Mouse (Mus musculus) myocyte (in vitro differentiated cells): Measurements from ENCODE around the gene Ly6g6f. TPM values are rescaled to one million over a fixed set of nuclear protein-coding genes. Genes with fewer than 3 reads are reported as not detected.
"Not testable (repeated sequence)": the region's sequence is repeated elsewhere in the genome, so short reads cannot be mapped to it uniquely, and the experiment has no call there.

Experiments
- H3K27me3 ChIP-seq: one replicate; pipeline ENCODE4 v1.6.1; 2011; ENCODE audit not compliant: control insufficient read depth, insufficient read depth, insufficient read length
- H3K36me3 ChIP-seq: one replicate; pipeline ENCODE4 v1.6.1; 2011; ENCODE audit not compliant: control insufficient read depth, insufficient read depth
- H3K4me2 ChIP-seq: one replicate; pipeline ENCODE4 v1.6.1; 2011; ENCODE audit warnings: low read depth, control low read depth
- H3K4me3 ChIP-seq: one replicate; pipeline ENCODE4 v1.5.1; 2011; ENCODE audit warnings: mild to moderate bottlenecking, control low read depth, moderate library complexity
- H3K79me2 ChIP-seq: one replicate; pipeline ENCODE4 v1.6.1; 2011; ENCODE audit not compliant: control insufficient read depth, insufficient read depth
- H3ac ChIP-seq: one replicate; pipeline ENCODE4 v1.6.1; 2011; ENCODE audit not compliant: control insufficient read depth, insufficient read length
- CEBPB ChIP-seq: IDR thresholded peaks from 2 replicates; pipeline ENCODE4 v1.6.1; 2011; ENCODE audit warnings: mild to moderate bottlenecking, moderate library complexity; ENCODE audit not compliant: poor library complexity, insufficient read depth, severe bottlenecking
- E2F4 ChIP-seq: IDR thresholded peaks from one replicate; pipeline ENCODE4 v1.6.1; 2011; ENCODE audit warnings: mild to moderate bottlenecking, control low read depth, moderate library complexity; ENCODE audit not compliant: insufficient read depth
- MAX ChIP-seq: IDR thresholded peaks from one replicate; pipeline ENCODE4 v1.6.1; 2011; ENCODE audit warnings: low read depth, mild to moderate bottlenecking, control low read depth
- MYOD1 ChIP-seq, 3 experiments: IDR thresholded peaks; one replicate each; pipeline ENCODE4 v1.6.1; 2011; ENCODE audit warnings: control low read depth in 2 of 3, low read depth in 2 of 3, mild to moderate bottlenecking in 2 of 3, moderate library complexity in 1 of 3; ENCODE audit not compliant: insufficient read length in 2 of 3, control insufficient read depth in 1 of 3
- MYOG ChIP-seq, 3 experiments: IDR thresholded peaks; one replicate each; pipeline ENCODE4 v1.6.1; 2011; ENCODE audit warnings: control low read depth in 2 of 3, low read depth in 2 of 3, mild to moderate bottlenecking in 2 of 3; ENCODE audit not compliant: insufficient read length in 2 of 3, control insufficient read depth in 1 of 3, insufficient read depth in 1 of 3
- POLR2A ChIP-seq: IDR thresholded peaks from one replicate; pipeline ENCODE4 v1.6.1; 2011; ENCODE audit warnings: low read depth, mild to moderate bottlenecking, control low read depth, moderate library complexity; ENCODE audit not compliant: insufficient read length
- POLR2AphosphoS2 ChIP-seq: IDR thresholded peaks from one replicate; pipeline ENCODE4 v1.6.1; 2011; ENCODE audit warnings: low read depth, control low read depth; ENCODE audit not compliant: insufficient read length
- REST ChIP-seq: IDR thresholded peaks from one replicate; pipeline ENCODE4 v1.6.1; 2011; ENCODE audit warnings: mild to moderate bottlenecking, control low read depth, moderate library complexity; ENCODE audit not compliant: insufficient read depth, insufficient read length
- SRF ChIP-seq: IDR thresholded peaks from one replicate; pipeline ENCODE4 v1.6.1; 2011; ENCODE audit warnings: low read depth; ENCODE audit not compliant: control insufficient read depth, insufficient read length
- TCF12 ChIP-seq: IDR thresholded peaks from one replicate; pipeline ENCODE4 v1.6.1; 2011; ENCODE audit warnings: mild to moderate bottlenecking, control low read depth; ENCODE audit not compliant: poor library complexity, insufficient read depth, severe bottlenecking
- TCF3 ChIP-seq: IDR thresholded peaks from one replicate; pipeline ENCODE4 v1.6.1; 2011; ENCODE audit warnings: low read depth, control low read depth; ENCODE audit not compliant: insufficient read length
- USF1 ChIP-seq: IDR thresholded peaks from one replicate; pipeline ENCODE4 v1.6.1; 2011; ENCODE audit warnings: low read depth, mild to moderate bottlenecking, control low read depth, moderate library complexity
- polyA plus RNA-seq: library from polyadenylated mRNA; unstranded; fragments of >200 nt; fragmentation: generic; extraction: Trizol; gene quantifications from one replicate; pipeline ENCODE4 v1.2.1, GENCODE M21; 2012; ENCODE audit warnings: missing spikeins

Ly6g6f gene
- polyA plus RNA-seq, 1 experiment: not detected

DNA sequence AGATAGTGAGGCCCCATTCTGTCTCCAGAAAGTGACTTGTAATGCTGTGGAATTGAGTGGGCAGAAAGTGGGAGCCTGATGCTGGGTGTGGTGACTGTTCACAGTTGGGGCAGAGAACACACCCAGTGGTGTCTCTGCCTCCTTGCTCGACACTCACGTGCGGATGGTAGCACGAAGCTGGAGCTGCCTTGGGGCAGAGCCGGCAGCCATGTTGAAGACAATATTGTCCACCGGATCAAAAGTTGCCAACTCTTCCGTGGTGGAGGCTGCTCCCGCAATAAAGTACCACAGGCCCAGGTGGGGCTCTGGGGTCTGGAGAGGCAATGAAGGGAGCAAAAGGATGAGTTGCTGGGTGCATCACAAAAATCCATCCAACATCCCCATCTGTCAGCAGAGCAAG is 45.6 kb upstream of the Ly6g6f start:
- Histone ChIP-seq H3K36me3 (no peaks in the 10 kb centered on the region), H3K4me2 (no peak overlapping the region), H3ac (no peak overlapping the region), H3K79me2 (peaks cover 31% of the 10 kb centered on the region), H3K4me3 (no peak overlapping the region), H3K27me3 (no peaks in the 10 kb centered on the region)
- TF ChIP-seq REST (no peak), POLR2AphosphoS2 (peak; percentile 40)

DNA sequence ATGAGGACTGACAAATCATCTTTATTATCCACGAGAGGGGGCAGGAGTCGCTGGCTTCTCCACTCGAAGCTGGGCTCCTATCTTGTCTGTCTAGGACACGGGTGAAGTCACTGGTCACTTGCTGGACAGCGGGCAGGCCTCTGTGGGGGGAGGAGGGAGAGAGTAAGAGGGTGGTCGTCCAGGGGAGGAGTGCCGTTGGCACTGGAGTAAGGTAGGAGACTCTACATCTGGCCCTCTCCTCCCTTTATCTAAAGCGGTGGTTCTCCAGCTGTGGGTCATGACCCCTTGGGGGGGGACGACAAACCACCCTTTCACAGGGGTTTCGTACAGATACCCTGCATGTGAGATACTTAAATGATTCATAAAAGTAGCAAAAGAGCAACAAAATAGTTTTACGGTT is 43.6 kb upstream of the Ly6g6f start:
- H3K27me3 ChIP-seq: no peaks in the 10 kb centered on the region
- no peak for TF ChIP-seq SRF
- no peak for TF ChIP-seq TCF12
- TF ChIP-seq TCF3: no peak
- no peak for TF ChIP-seq CEBPB
- TF ChIP-seq POLR2A: no peak
- TF ChIP-seq REST: no peak
- TF ChIP-seq MYOD1 (IDR thresholded peaks at IDR 0.05; ENCODE audit: control insufficient read depth in 1 of 3, insufficient read length in 2 of 3, low read depth in 2 of 3): no peak
- TF ChIP-seq MAX: no peak
- TF ChIP-seq E2F4: no peak
- TF ChIP-seq MYOG (IDR thresholded peaks at IDR 0.05; ENCODE audit: control insufficient read depth in 1 of 3, insufficient read depth in 1 of 3, insufficient read length in 2 of 3, low read depth in 2 of 3): no peak
- no peak for TF ChIP-seq POLR2AphosphoS2
- no peak for TF ChIP-seq USF1
- peaks cover 23% of the 10 kb centered on the region for H3K79me2 ChIP-seq
- no peak overlapping the region for H3K4me3 ChIP-seq
- no peak overlapping the region for H3ac ChIP-seq
- H3K36me3 ChIP-seq: no peaks in the 10 kb centered on the region
- no peak overlapping the region for H3K4me2 ChIP-seq

DNA sequence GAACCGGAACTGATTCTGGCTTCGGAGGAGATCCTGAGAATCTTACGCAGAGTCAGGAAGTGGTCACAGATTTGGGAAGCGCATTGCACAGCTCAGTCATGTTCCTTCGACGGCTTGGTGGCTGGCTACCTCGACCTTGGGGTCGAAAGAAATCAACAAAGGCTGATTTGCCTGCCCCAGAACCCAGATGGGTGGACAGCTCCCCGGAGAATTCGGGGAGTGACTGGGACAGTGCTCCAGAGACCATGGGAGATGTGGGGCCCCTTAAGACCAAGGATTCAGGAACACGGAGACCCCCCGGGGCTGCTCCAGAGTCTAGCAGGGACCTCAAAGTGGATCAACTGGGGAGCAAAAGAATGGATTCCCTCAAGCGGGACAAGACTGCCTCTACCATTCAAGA is 41.6 kb upstream of the Ly6g6f start:
- TF ChIP-seq TCF12: no peak
- Histone ChIP-seq H3K27me3 (no peaks in the 10 kb centered on the region), H3K36me3 (no peaks in the 10 kb centered on the region), H3ac (peak overlapping the region; percentile 27), H3K79me2 (peaks cover 32% of the 10 kb centered on the region), H3K4me2 (peak overlapping the region; percentile 86), H3K4me3 (peak overlapping the region; percentile 90)

DNA sequence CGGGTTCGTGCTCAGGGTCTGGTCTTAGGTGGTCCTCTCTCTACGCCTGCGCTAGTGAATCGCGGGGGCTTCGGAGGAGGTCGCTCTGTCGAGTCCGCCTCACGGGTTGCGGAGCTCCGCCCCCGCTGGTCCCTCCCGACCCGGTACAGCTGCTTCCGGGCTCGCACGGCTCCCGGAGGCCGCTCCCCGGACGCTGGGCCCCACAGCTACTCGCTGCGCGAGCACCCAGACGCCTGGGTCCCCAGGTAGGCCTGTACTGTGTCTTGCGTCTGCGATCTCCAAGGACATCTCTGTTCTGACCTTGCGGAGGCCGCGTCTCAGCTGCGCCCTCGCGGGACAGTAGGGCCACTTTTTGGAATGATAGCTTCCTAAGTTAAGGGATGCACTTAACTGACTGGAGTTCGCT is 40.8 kb upstream of the Ly6g6f start, which contains the start of gene D17H6S53E:
D17H6S53E (plus strand) TSS at position 168 of the 406 bp plus-strand sequence.
- Histone ChIP-seq H3K36me3 (no peaks in the 10 kb centered on the region), H3K4me3 (peak within 1 kb of the TSS; percentile 90), H3K27me3 (no peaks in the 10 kb centered on the region), H3ac (peak within 1 kb of the TSS; percentile 27), H3K4me2 (peak within 1 kb of the TSS; percentile 86), H3K79me2 (peaks cover 36% of the 10 kb centered on the region)
- no peak for TF ChIP-seq REST
- TF ChIP-seq TCF3: no peak
- TF ChIP-seq TCF12: no peak
- TF ChIP-seq MAX: no peak
- peak in 2 of 3 experiments; percentile 54 to 68 for TF ChIP-seq MYOG (IDR thresholded peaks at IDR 0.05; ENCODE audit: control insufficient read depth in 1 of 3, insufficient read depth in 1 of 3, insufficient read length in 2 of 3, low read depth in 2 of 3)
- peak; percentile 86 for TF ChIP-seq POLR2A
- TF ChIP-seq POLR2AphosphoS2: peak; percentile 77
- TF ChIP-seq SRF: peak; percentile 15
- no peak for TF ChIP-seq CEBPB
- TF ChIP-seq MYOD1 (IDR thresholded peaks at IDR 0.05; ENCODE audit: control insufficient read depth in 1 of 3, insufficient read length in 2 of 3, low read depth in 2 of 3): peak in 2 of 3 experiments; percentile 34 to 68

DNA sequence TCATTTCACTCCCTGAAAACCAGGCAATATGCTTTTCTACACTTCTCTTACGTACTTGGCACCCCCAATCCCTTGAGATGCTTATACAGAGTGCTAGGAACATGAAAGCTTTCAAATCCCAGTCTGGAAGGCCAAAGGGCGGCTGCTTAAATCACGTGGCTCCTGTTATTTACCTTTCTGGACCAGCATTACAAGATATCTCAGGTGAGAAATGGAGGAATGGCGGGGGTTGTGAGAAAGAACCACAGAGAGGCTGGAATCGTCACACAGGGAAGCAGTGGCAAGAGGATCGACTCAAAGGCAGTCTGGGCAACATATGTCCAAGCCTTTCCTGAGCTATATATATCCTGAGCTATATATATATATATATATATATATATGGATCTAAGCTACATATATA is 40.2 kb upstream of the Ly6g6f start:
- Histone ChIP-seq H3K36me3 (no peaks in the 10 kb centered on the region), H3K27me3 (no peaks in the 10 kb centered on the region)
- TF ChIP-seq POLR2A (no peak), POLR2AphosphoS2 (no peak), TCF3 (no peak), E2F4 (no peak), USF1 (peak; percentile 24)

DNA sequence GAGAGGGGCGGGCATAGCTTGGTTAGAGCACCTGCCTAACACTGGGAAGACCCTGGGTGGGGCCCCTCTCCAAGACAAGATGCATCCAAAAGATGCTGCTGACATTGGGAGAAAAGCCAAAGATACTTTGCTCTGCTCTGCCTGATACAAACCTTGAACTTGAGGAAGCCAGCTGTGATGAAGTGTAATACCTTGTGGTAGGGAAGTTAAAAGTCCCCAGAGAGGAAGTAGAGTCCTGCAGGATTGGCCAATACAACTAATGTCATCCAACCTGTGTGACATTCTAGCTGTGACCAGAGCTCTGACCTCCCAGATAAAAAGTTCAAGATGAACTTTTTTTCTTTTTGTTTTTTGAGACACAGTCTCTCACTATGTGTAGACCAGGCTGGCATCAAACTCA is 39.7 kb upstream of the Ly6g6f start:
- Histone ChIP-seq H3K4me3 (no peak overlapping the region), H3K79me2 (peaks cover 45% of the 10 kb centered on the region), H3ac (no peak overlapping the region), H3K36me3 (no peaks in the 10 kb centered on the region), H3K27me3 (no peaks in the 10 kb centered on the region), H3K4me2 (peak overlapping the region; percentile 78)
- TF ChIP-seq POLR2AphosphoS2 (no peak), MYOG (IDR thresholded peaks at IDR 0.05; ENCODE audit: control insufficient read depth in 1 of 3, insufficient read depth in 1 of 3, insufficient read length in 2 of 3, low read depth in 2 of 3) (no peak), MAX (no peak), E2F4 (no peak), TCF3 (no peak), CEBPB (no peak), REST (no peak), POLR2A (no peak), MYOD1 (IDR thresholded peaks at IDR 0.05; ENCODE audit: control insufficient read depth in 1 of 3, insufficient read length in 2 of 3, low read depth in 2 of 3) (no peak), SRF (no peak), USF1 (no peak), TCF12 (no peak)

More for the DNA sequence above, 40.2 kb upstream of the Ly6g6f start:
- H3K79me2 ChIP-seq: peaks cover 40% of the 10 kb centered on the region
- peak overlapping the region; percentile 90 for H3K4me3 ChIP-seq
- peak overlapping the region; percentile 27 for H3ac ChIP-seq
- peak overlapping the region; percentile 86 for H3K4me2 ChIP-seq

DNA sequence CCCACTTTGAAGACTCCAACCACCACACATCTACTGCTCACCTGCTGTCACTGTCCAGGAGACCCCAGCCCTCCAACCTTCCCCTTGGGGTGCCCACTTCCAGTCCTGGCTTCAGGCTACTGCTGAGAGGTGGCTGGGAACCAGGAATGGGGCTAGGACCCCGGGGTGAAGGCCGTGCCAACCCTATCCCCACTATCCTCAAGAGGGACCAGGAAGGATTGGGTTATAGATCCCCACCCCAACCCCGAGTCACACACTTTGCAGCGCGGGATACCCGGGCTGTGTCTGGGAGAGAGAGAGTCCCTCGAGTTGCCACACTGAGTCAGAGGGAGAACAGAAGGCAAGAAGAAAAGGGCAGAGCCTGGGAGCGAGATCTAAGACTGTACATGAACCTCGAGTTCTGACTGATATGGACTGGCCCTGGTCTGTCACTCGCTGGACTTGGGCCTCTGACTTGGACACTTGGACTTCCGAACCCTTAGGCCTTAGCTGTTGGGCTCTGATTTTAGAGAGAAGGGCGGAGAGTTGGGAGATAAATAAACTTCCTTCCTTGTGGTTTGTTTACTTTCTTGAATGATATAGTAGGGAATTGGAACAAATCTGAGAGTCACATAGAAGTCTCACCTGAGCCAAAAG is 39.0 kb upstream of the Ly6g6f start:
- not testable (repeated sequence) for H3K36me3 ChIP-seq, H3K4me3 ChIP-seq, H3K27me3 ChIP-seq, H3K4me2 ChIP-seq, H3ac ChIP-seq
- H3K79me2 ChIP-seq: peaks cover 52% of the 10 kb centered on the region

DNA sequence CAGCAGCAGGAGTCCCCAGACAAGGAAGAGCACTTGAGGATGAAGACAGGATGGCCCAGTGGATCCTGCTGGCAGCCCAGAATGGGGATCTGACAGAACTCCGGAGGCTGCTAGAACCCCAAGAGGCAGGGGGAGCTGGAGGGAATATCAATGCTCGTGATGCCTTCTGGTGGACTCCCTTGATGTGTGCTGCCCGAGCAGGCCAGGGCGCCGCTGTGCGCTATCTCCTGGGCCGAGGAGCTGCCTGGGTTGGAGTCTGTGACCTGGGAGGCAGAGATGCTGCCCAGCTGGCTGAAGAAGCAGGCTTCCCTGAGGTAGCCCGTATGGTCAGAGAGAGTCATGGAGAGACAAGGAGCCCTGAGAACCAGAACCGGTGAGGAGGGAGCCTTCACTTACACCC is 37.9 kb upstream of the Ly6g6f start:
- H3K79me2 ChIP-seq: peaks cover 50% of the 10 kb centered on the region
- H3K36me3 ChIP-seq, H3K4me2 ChIP-seq, H3K27me3 ChIP-seq, H3ac ChIP-seq, H3K4me3 ChIP-seq: not testable (repeated sequence)
